Mouse (Mus musculus) adrenal gland, postnatal 25 days (tissue): ENCODE data around the gene Wdr54. TPM values are rescaled to one million over a fixed set of nuclear protein-coding genes. Genes with fewer than 3 reads are reported as not detected.
"Not testable (repeated sequence)": the region's sequence is repeated elsewhere in the genome, so short reads cannot be mapped to it uniquely, and the experiment has no call there.

Source experiments
- DNase-seq: peaks from one replicate; pipeline ENCODE4 v3.0.0; 2021; ENCODE audit warnings: mixed read lengths
- total RNA-seq: library from RNA; stranded (reverse); gene quantifications from 2 replicates; pipeline ENCODE4 v1.2.3, GENCODE M21; 2021

Wdr54 gene
- total RNA-seq, 1 experiment from 2014 or later: 5.1 TPM

- no peak for DNase-seq
Measured at GRCm38 (mm10) chr6:83161442-83161841, 5.2 kb upstream of the Wdr54 start.

- not testable (repeated sequence) for DNase-seq
Measured at GRCm38 (mm10) chr6:83159456-83159855, 3.3 kb upstream of the Wdr54 start.

- no peak for DNase-seq
Measured at GRCm38 (mm10) chr6:83155552-83156238, 502 bp downstream of the Wdr54 start.

- no peak for DNase-seq
Measured at GRCm38 (mm10) chr6:83153485-83153884, 2.7 kb downstream of the Wdr54 start.

GRCm38 (mm10) chr6:83153038-83153437 is 3.2 kb downstream of the Wdr54 start:
- DNase-seq: no peak

- DNase-seq: no peak
Measured at GRCm38 (mm10) chr6:83151721-83152120, 4.5 kb downstream of the Wdr54 start.

- peak; percentile 32 for DNase-seq
Measured at GRCm38 (mm10) chr6:83147280-83147679, 8.9 kb downstream of the Wdr54 start.

GRCm38 (mm10) chr6:83145805-83146204 is 10.4 kb downstream of the Wdr54 start:
- no peak for DNase-seq

- no peak for DNase-seq
Measured at GRCm38 (mm10) chr6:83145209-83145608, 11.0 kb downstream of the Wdr54 start.

GRCm38 (mm10) chr6:83142886-83143285 is 13.3 kb downstream of the Wdr54 start:
- no peak for DNase-seq

- no peak for DNase-seq
Measured at GRCm38 (mm10) chr6:83142211-83142731, 13.9 kb downstream of the Wdr54 start.

- DNase-seq: no peak
Measured at GRCm38 (mm10) chr6:83141636-83142035, 14.6 kb downstream of the Wdr54 start.

- DNase-seq: no peak
Measured at GRCm38 (mm10) chr6:83140044-83140443, 16.2 kb downstream of the Wdr54 start.

GRCm38 (mm10) chr6:83138056-83138455 is 18.1 kb downstream of the Wdr54 start:
- DNase-seq: no peak

GRCm38 (mm10) chr6:83137576-83137950 is 18.6 kb downstream of the Wdr54 start:
- DNase-seq: peak; percentile 90

- DNase-seq: peak; percentile 72
Measured at GRCm38 (mm10) chr6:83136881-83137575, 19.2 kb downstream of the Wdr54 start.

- DNase-seq: no peak
Measured at GRCm38 (mm10) chr6:83136291-83136880, 19.8 kb downstream of the Wdr54 start.

GRCm38 (mm10) chr6:83135571-83136161 is 20.5 kb downstream of the Wdr54 start:
- DNase-seq: peak; percentile 40

- DNase-seq: no peak
Measured at GRCm38 (mm10) chr6:83134951-83135513, 21.2 kb downstream of the Wdr54 start, which contains the start of gene Rtkn. Gene Rtkn (plus strand): TSS chr6:83135463.

GRCm38 (mm10) chr6:83134226-83134625 is 22.0 kb downstream of the Wdr54 start:
- DNase-seq: no peak

GRCm38 (mm10) chr6:83132176-83132919 is 23.8 kb downstream of the Wdr54 start:
- no peak for DNase-seq
